Mouse (Mus musculus): ENCODE results near the gene Orai1. TPM values are rescaled to one million over a fixed set of nuclear protein-coding genes. Genes with fewer than 3 reads are reported as not detected.
A peak's percentile ranks its signal among the peaks of the same experiment; 100 is the strongest.

Gene Orai1
- polyA plus RNA-seq, 1 experiment, result 68.0 TPM

- no peaks in the 10 kb centered on the region for H3K27me3 ChIP-seq (ENCODE audit: control insufficient read depth, insufficient read depth, low read length)
- H3K36me3 ChIP-seq (ENCODE audit: control insufficient read depth, insufficient read depth, low read length), result no peaks in the 10 kb centered on the region
- H3K4me3 ChIP-seq (ENCODE audit: control insufficient read depth, low read depth, low read length), result peak overlapping the region; percentile 82
- no peak overlapping the region for H3K27ac ChIP-seq (ENCODE audit: control insufficient read depth, insufficient read depth, low read depth, low read length)
- H3K4me1 ChIP-seq (ENCODE audit: control insufficient read depth, insufficient read depth, low read length), result no peaks in the 10 kb centered on the region; the same call in 1 of the 2 replicates
- TF ChIP-seq CTCF (IDR thresholded peaks at IDR 0.05; ENCODE audit: control insufficient read depth, insufficient read depth, insufficient replicate concordance, low read depth, low read length) (peak; percentile 32; the same call in 1 of the 2 replicates), POLR2A (IDR thresholded peaks at IDR 0.05; ENCODE audit: control insufficient read depth, low read depth, low read length) (0 out of 2 replicates have a peak, but pooled peaks have one; percentile 16)
Observed at GRCm38 (mm10) chr5:123045561-123046295, 30.9 kb downstream of the Orai1 start.

DNA sequence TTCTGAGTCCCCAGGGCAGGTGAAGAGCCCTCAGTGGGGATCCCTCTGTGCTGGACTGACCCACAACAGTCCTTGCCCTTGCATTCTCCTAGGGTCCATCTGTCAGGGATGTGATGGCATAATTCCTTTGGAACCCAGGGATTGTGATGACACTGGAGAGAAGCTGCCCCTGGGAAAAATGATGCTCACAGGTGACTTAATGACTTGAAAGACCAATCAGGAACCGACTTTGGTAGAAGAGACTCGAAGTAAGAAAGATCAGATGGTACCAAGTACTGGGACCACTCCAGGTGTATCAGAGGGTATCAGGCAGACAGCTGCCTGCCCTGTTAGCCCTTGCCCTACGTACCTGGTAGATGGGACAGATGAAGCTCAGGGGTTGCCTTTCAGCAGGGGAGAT, 32.0 kb downstream of the Orai1 start, which contains the start of gene Morn3:
Gene Morn3 (minus strand): TSS at position 101 of the 400 bp plus-strand sequence.
- Histone ChIP-seq H3K27me3 (ENCODE audit: control insufficient read depth, insufficient read depth, low read length) (no peaks in the 10 kb centered on the region), H3K27ac (ENCODE audit: control insufficient read depth, insufficient read depth, low read depth, low read length) (peak within 1 kb of the TSS; percentile 43; the same call in 1 of the 2 replicates), H3K4me1 (ENCODE audit: control insufficient read depth, insufficient read depth, low read length) (peaks cover under 1% of the 10 kb centered on the region; the same call in 1 of the 2 replicates), H3K4me3 (ENCODE audit: control insufficient read depth, low read depth, low read length) (peak within 1 kb of the TSS; percentile 82), H3K36me3 (ENCODE audit: control insufficient read depth, insufficient read depth, low read length) (no peaks in the 10 kb centered on the region)
- TF ChIP-seq CTCF (IDR thresholded peaks at IDR 0.05; ENCODE audit: control insufficient read depth, insufficient read depth, insufficient replicate concordance, low read depth, low read length) (no peak), POLR2A (IDR thresholded peaks at IDR 0.05; ENCODE audit: control insufficient read depth, low read depth, low read length) (peak; percentile 35; the same call in 1 of the 2 replicates)

DNA sequence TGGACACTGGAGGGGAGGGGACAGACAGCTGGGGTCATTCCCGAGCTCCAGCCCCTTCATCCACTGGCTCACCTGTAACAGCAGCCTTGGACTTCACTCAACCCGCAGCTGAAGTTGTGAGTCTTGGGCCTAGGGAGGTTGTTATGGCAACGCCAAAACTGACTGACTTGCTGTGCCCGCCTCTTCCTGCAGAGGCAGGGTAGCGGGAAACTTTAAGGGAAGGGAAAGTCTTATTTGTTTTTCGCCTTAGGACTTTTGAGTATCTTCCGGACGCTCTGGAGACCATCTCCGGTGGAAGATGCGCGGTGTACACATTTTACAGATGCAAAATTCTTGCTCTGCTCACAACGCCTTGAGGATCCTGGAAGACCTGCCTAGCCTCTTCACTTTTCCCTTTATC, 34.4 kb downstream of the Orai1 start:
- Histone ChIP-seq H3K27me3 (ENCODE audit: control insufficient read depth, insufficient read depth, low read length) (no peaks in the 10 kb centered on the region), H3K36me3 (ENCODE audit: control insufficient read depth, insufficient read depth, low read length) (no peaks in the 10 kb centered on the region), H3K4me1 (ENCODE audit: control insufficient read depth, insufficient read depth, low read length) (peaks cover 2% of the 10 kb centered on the region; the same call in 1 of the 2 replicates), H3K4me3 (ENCODE audit: control insufficient read depth, low read depth, low read length) (no peak overlapping the region), H3K27ac (ENCODE audit: control insufficient read depth, insufficient read depth, low read depth, low read length) (no peak overlapping the region)
- TF ChIP-seq POLR2A (IDR thresholded peaks at IDR 0.05; ENCODE audit: control insufficient read depth, low read depth, low read length) (no peak), CTCF (IDR thresholded peaks at IDR 0.05; ENCODE audit: control insufficient read depth, insufficient read depth, insufficient replicate concordance, low read depth, low read length) (no peak)

GRCm38 (mm10) chr5:123050918-123051317, 36.0 kb downstream of the Orai1 start:
- Histone ChIP-seq H3K36me3 (ENCODE audit: control insufficient read depth, insufficient read depth, low read length) (no peaks in the 10 kb centered on the region), H3K27ac (ENCODE audit: control insufficient read depth, insufficient read depth, low read depth, low read length) (no peak overlapping the region), H3K27me3 (ENCODE audit: control insufficient read depth, insufficient read depth, low read length) (no peaks in the 10 kb centered on the region), H3K4me1 (ENCODE audit: control insufficient read depth, insufficient read depth, low read length) (peaks cover 2% of the 10 kb centered on the region; the same call in 1 of the 2 replicates), H3K4me3 (ENCODE audit: control insufficient read depth, low read depth, low read length) (no peak overlapping the region)
- 0 out of 2 replicates have a peak, but pooled peaks have one; percentile 28 for TF ChIP-seq POLR2A (IDR thresholded peaks at IDR 0.05; ENCODE audit: control insufficient read depth, low read depth, low read length)
- TF ChIP-seq CTCF (IDR thresholded peaks at IDR 0.05; ENCODE audit: control insufficient read depth, insufficient read depth, insufficient replicate concordance, low read depth, low read length), result no peak

- Histone ChIP-seq H3K4me1 (ENCODE audit: control insufficient read depth, insufficient read depth, low read length) (peaks cover 2% of the 10 kb centered on the region; the same call in 1 of the 2 replicates), H3K27ac (ENCODE audit: control insufficient read depth, insufficient read depth, low read depth, low read length) (no peak overlapping the region), H3K27me3 (ENCODE audit: control insufficient read depth, insufficient read depth, low read length) (no peaks in the 10 kb centered on the region), H3K4me3 (ENCODE audit: control insufficient read depth, low read depth, low read length) (no peak overlapping the region), H3K36me3 (ENCODE audit: control insufficient read depth, insufficient read depth, low read length) (no peaks in the 10 kb centered on the region)
- no peak for TF ChIP-seq POLR2A (IDR thresholded peaks at IDR 0.05; ENCODE audit: control insufficient read depth, low read depth, low read length)
- TF ChIP-seq CTCF (IDR thresholded peaks at IDR 0.05; ENCODE audit: control insufficient read depth, insufficient read depth, insufficient replicate concordance, low read depth, low read length), result peak; percentile 81; the same call in 1 of the 2 replicates
Observed at GRCm38 (mm10) chr5:123051736-123052135, 36.9 kb downstream of the Orai1 start.

GRCm38 (mm10) chr5:123057366-123058250, 42.7 kb downstream of the Orai1 start:
- peak; percentile 21; the same call in 1 of the 2 replicates for TF ChIP-seq CTCF (IDR thresholded peaks at IDR 0.05; ENCODE audit: control insufficient read depth, insufficient read depth, insufficient replicate concordance, low read depth, low read length)
- TF ChIP-seq POLR2A (IDR thresholded peaks at IDR 0.05; ENCODE audit: control insufficient read depth, low read depth, low read length), result peak; percentile 72
- peaks cover 5% of the 10 kb centered on the region for H3K4me1 ChIP-seq (ENCODE audit: control insufficient read depth, insufficient read depth, low read length)
- H3K4me3 ChIP-seq (ENCODE audit: control insufficient read depth, low read depth, low read length), result peak overlapping the region; percentile 90
- peak overlapping the region; percentile 73 for H3K27ac ChIP-seq (ENCODE audit: control insufficient read depth, insufficient read depth, low read depth, low read length)
- no peaks in the 10 kb centered on the region for H3K27me3 ChIP-seq (ENCODE audit: control insufficient read depth, insufficient read depth, low read length)
- no peaks in the 10 kb centered on the region for H3K36me3 ChIP-seq (ENCODE audit: control insufficient read depth, insufficient read depth, low read length)
